In genomic region chr16:74597735-74598340, GRCm38 (mm10) we compare ENCODE assay signal across 11 mouse cellular contexts.
DNase-seq lines count a peak whose midpoint lies in the region; ATAC-seq and TF ChIP-seq lines count a peak whose summit lies in the region.
"Had no signal": no experiment of that assay in that cellular context is flagged by ENCODE, and none has a peak within 500 bp of the region (broad histone marks: within the 10 kb centered on the region; RNA-seq: fewer than 3 reads in every experiment).

No protein-coding gene starts in this region.

- WGBS in intestine, embryonic 15.5 days: 44% methylated on average over 4 of the region's 4 CpGs
- 53% methylated on average over 4 of the region's 4 CpGs for WGBS in intestine, postnatal 0 days

- H3K9ac ChIP-seq in intestine, embryonic 15.5 days: no peak overlapping the region
- no peak overlapping the region for H3K9ac ChIP-seq in intestine, postnatal 0 days (ENCODE audit: low read depth, low read length)
- H3K9ac ChIP-seq: midbrain, embryonic 12.5 days had no signal

- no peaks in the 10 kb centered on the region for H3K27me3 ChIP-seq in intestine, embryonic 15.5 days (replicated peaks)
- H3K27me3 ChIP-seq in intestine, postnatal 0 days (replicated peaks; ENCODE audit: control insufficient read depth, insufficient read depth, low read length): no peaks in the 10 kb centered on the region
- H3K27me3 ChIP-seq: midbrain, embryonic 12.5 days had no signal

- H3K4me3 ChIP-seq in intestine, embryonic 15.5 days (replicated peaks): no peak overlapping the region
- H3K4me3 ChIP-seq in intestine, postnatal 0 days (ENCODE audit: low read depth, low read length): no peak overlapping the region
- H3K4me3 ChIP-seq: midbrain, embryonic 12.5 days had no signal

- H3K36me3 ChIP-seq in intestine, embryonic 15.5 days: no peaks in the 10 kb centered on the region
- H3K36me3 ChIP-seq in intestine, postnatal 0 days (ENCODE audit: control insufficient read depth, insufficient read depth): no peaks in the 10 kb centered on the region
- H3K36me3 ChIP-seq: midbrain, embryonic 12.5 days had no signal

- H3K4me1 ChIP-seq in intestine, embryonic 15.5 days (replicated peaks): no peaks in the 10 kb centered on the region
- no peaks in the 10 kb centered on the region for H3K4me1 ChIP-seq in intestine, postnatal 0 days (replicated peaks; ENCODE audit: control insufficient read depth, insufficient read depth, low read length)
- H3K4me1 ChIP-seq: midbrain, embryonic 12.5 days had no signal

- TF ChIP-seq CTCF in intestine, postnatal 0 days (IDR thresholded peaks at IDR 0.05; ENCODE audit: low read depth): no peak

- ATAC-seq in intestine, embryonic 15.5 days: peak; percentile 85
- no peak for ATAC-seq in intestine, postnatal 0 days

- H3K9me3 ChIP-seq in intestine, embryonic 15.5 days: no peaks in the 10 kb centered on the region
- no peaks in the 10 kb centered on the region for H3K9me3 ChIP-seq in intestine, postnatal 0 days (ENCODE audit: control insufficient read depth)
- H3K9me3 ChIP-seq: midbrain, embryonic 12.5 days had no signal

- peak; percentile 9 for DNase-seq in ovary, postnatal 36 days (ENCODE audit: low spot score)
- no peak for DNase-seq in ovary, postnatal 10 days (ENCODE audit: low spot score)
- DNase-seq in layer of hippocampus, adult 8-10 months (ENCODE audit: low spot score in 2 of 2): peak; percentile 53 to 63
- peak; percentile 16 to 55 for DNase-seq in lung, postnatal 4 days
- DNase-seq in urinary bladder, adult 2 months (ENCODE audit: low spot score): no peak
- DNase-seq in urinary bladder, postnatal 25 days (ENCODE audit: low spot score): no peak
- DNase-seq: adrenal gland, postnatal 36 days; liver had no signal

- H3K4me2 ChIP-seq in intestine, embryonic 15.5 days (replicated peaks): no peak overlapping the region
- H3K4me2 ChIP-seq in intestine, postnatal 0 days (replicated peaks; ENCODE audit: low read depth): no peak overlapping the region
- H3K4me2 ChIP-seq: midbrain, embryonic 12.5 days had no signal

- no peak overlapping the region for H3K27ac ChIP-seq in intestine, embryonic 15.5 days
- H3K27ac ChIP-seq in intestine, postnatal 0 days (ENCODE audit: low read depth, low read length): no peak overlapping the region
- H3K27ac ChIP-seq: midbrain, embryonic 12.5 days had no signal

Comparison
In these comparisons a context has a peak if more than half of its experiments do, and no peak if none do; other contexts are left out.
1. DNase-seq: peak in ovary, postnatal 36 days (single experiment), layer of hippocampus, adult 8-10 months (2 of 2) and lung, postnatal 4 days (2 of 2); none in ovary, postnatal 10 days (single experiment), urinary bladder, adult 2 months (single experiment) and urinary bladder, postnatal 25 days (single experiment).